Mouse (Mus musculus) cortical plate, adult 2 months (tissue): ENCODE results near the gene Rsph6a.

Source experiments
- CTCF ChIP-seq: fragments of 200-500 bp; IDR thresholded peaks from 2 replicates; pipeline ENCODE4 v1.5.1; 2011; ENCODE audit warnings: mild to moderate bottlenecking, control low read depth, low read length; ENCODE audit not compliant: insufficient read depth; ENCODE audit errors: extremely low read depth
- POLR2A ChIP-seq: fragments of 200-500 bp; IDR thresholded peaks from 2 replicates; pipeline ENCODE4 v1.6.1; 2011; ENCODE audit warnings: mild to moderate bottlenecking, low read length, control low read depth; ENCODE audit not compliant: insufficient read depth; ENCODE audit errors: extremely low read depth

GRCm38 (mm10) chr7:19044616-19045015 is 9.9 kb upstream of the Rsph6a start:
- TF ChIP-seq CTCF (no peak), POLR2A (no peak)
